Mouse (Mus musculus) MEL (cell line): ENCODE measurements at regions not wholly inside any gene's neighbourhood (a gene's known extent, or its start where the extent isn't known, plus 50 kb on each side); places are given as distances from the start of the nearest gene placed in this dataset.

ENCODE experiments used
- DNase-seq: peaks from one replicate; pipeline ENCODE4 v3.0.0; 2011; ENCODE audit warnings: low read depth, low spot score
- H3K27ac ChIP-seq: 2 replicates; pipeline ENCODE4 v1.5.1; 2012; ENCODE audit warnings: low read depth, mild to moderate bottlenecking, control low read depth, low read length, moderate library complexity; ENCODE audit not compliant: control insufficient read depth
- H3K27me3 ChIP-seq, 2 experiments: fragments of 150-350 bp in 1 of 2; sonication (generic) in 1 of 2; 2 replicates each; pipeline ENCODE4 v1.6.1; 2012; ENCODE audit warnings: low read length in 2 of 2, mild to moderate bottlenecking in 2 of 2, improper control_type of control experiment in 1 of 2, moderate library complexity in 1 of 2; ENCODE audit not compliant: insufficient read depth in 2 of 2, control insufficient read depth in 1 of 2
- H3K36me3 ChIP-seq, 2 experiments: 2 replicates each; pipeline ENCODE4 v1.6.1; 2012 to 2014; ENCODE audit warnings: low read length in 2 of 2, improper control_type of control experiment in 1 of 2, inconsistent platforms in 1 of 2, mild to moderate bottlenecking in 1 of 2; ENCODE audit not compliant: insufficient read depth in 2 of 2, control insufficient read depth in 1 of 2
- H3K4me1 ChIP-seq, 2 experiments: fragments of 150-350 bp in 1 of 2; sonication (generic) in 1 of 2; 2 replicates each; pipeline ENCODE4 v1.6.1; 2012; ENCODE audit warnings: low read length in 2 of 2, improper control_type of control experiment in 1 of 2, mild to moderate bottlenecking in 1 of 2; ENCODE audit not compliant: insufficient read depth in 2 of 2, control insufficient read depth in 1 of 2
- H3K4me3 ChIP-seq, 2 experiments: fragments of 150-350 bp in 1 of 2; sonication (generic) in 1 of 2; 2 replicates each; pipeline ENCODE4 v1.5.1; 2012; ENCODE audit warnings: low read depth in 2 of 2, low read length in 2 of 2, mild to moderate bottlenecking in 2 of 2, moderate library complexity in 2 of 2, control low read depth in 1 of 2, improper control_type of control experiment in 1 of 2; ENCODE audit not compliant: control insufficient read depth in 1 of 2, insufficient read depth in 1 of 2
- H3K79me2 ChIP-seq: 2 replicates; pipeline ENCODE4 v1.6.1; 2012; ENCODE audit warnings: mild to moderate bottlenecking, low read length, moderate library complexity; ENCODE audit not compliant: control insufficient read depth, poor library complexity, insufficient read depth
- H3K9ac ChIP-seq: 2 replicates; pipeline ENCODE4 v1.6.1; 2012; ENCODE audit warnings: low read depth, mild to moderate bottlenecking, control low read depth, low read length, moderate library complexity; ENCODE audit not compliant: control insufficient read depth, poor library complexity, severe bottlenecking
- H3K9me3 ChIP-seq: fragments of 150-350 bp; sonication (generic); replicated peaks from 2 replicates; pipeline ENCODE4 v1.6.1; 2012; ENCODE audit warnings: mild to moderate bottlenecking, low read length, improper control_type of control experiment, moderate library complexity; ENCODE audit not compliant: insufficient read depth
- CHD1 ChIP-seq: IDR thresholded peaks from 2 replicates; pipeline ENCODE4 v1.6.1; 2012; ENCODE audit warnings: low read depth, mild to moderate bottlenecking, inconsistent platforms, low read length, improper control_type of control experiment
- ELF1 ChIP-seq: IDR thresholded peaks from 2 replicates; pipeline ENCODE4 v1.6.1; 2014; ENCODE audit warnings: low read depth, mild to moderate bottlenecking, inconsistent platforms, low read length, improper control_type of control experiment, moderate library complexity
- EP300 ChIP-seq, 2 experiments: IDR thresholded peaks; 2 replicates each; pipeline ENCODE4 v1.6.1; 2011; ENCODE audit warnings: improper control_type of control experiment in 2 of 2, low read length in 2 of 2, low read depth in 1 of 2, mild to moderate bottlenecking in 1 of 2
- GABPA ChIP-seq: IDR thresholded peaks from 2 replicates; pipeline ENCODE4 v1.6.1; 2012; ENCODE audit warnings: low read depth, mild to moderate bottlenecking, inconsistent platforms, low read length, improper control_type of control experiment, moderate library complexity
- GATA1 ChIP-seq: IDR thresholded peaks from 2 replicates; pipeline ENCODE4 v1.6.1; 2011; ENCODE audit warnings: low read depth, low read length, improper control_type of control experiment
- HCFC1 ChIP-seq: IDR thresholded peaks from 2 replicates; pipeline ENCODE4 v1.6.1; 2012; ENCODE audit warnings: low read depth, mild to moderate bottlenecking, inconsistent platforms, low read length, improper control_type of control experiment, moderate library complexity
- JUND ChIP-seq: IDR thresholded peaks from 2 replicates; pipeline ENCODE4 v1.6.1; 2011; ENCODE audit warnings: low read depth, mild to moderate bottlenecking, improper control_type of control experiment, low read length
- KAT2A ChIP-seq: conservative IDR thresholded peaks from 2 replicates; pipeline ENCODE4 v1.6.1; 2012; ENCODE audit warnings: low read depth, low read length, improper control_type of control experiment, inconsistent platforms
- MAFK ChIP-seq: IDR thresholded peaks from 2 replicates; pipeline ENCODE4 v1.6.1; 2011; ENCODE audit warnings: low read depth, mild to moderate bottlenecking, low read length, improper control_type of control experiment, borderline replicate concordance
- MAX ChIP-seq: IDR thresholded peaks from 2 replicates; pipeline ENCODE4 v1.6.1; 2011; ENCODE audit warnings: low read length, improper control_type of control experiment
- MYC ChIP-seq: IDR thresholded peaks from 2 replicates; pipeline ENCODE4 v1.6.1; 2011; ENCODE audit warnings: low read depth, mild to moderate bottlenecking, low read length, improper control_type of control experiment, moderate library complexity
- NELFE ChIP-seq: IDR thresholded peaks from 2 replicates; pipeline ENCODE4 v1.6.1; 2011; ENCODE audit warnings: low read depth, low read length, improper control_type of control experiment
- POLR2A ChIP-seq, 2 experiments: IDR thresholded peaks; 2 replicates each; pipeline ENCODE4 v1.6.1; 2011 to 2012; ENCODE audit warnings: low read length in 2 of 2, mild to moderate bottlenecking in 2 of 2, control low read depth in 1 of 2, improper control_type of control experiment in 1 of 2, low read depth in 1 of 2, moderate library complexity in 1 of 2; ENCODE audit not compliant: control insufficient read depth in 1 of 2, insufficient read depth in 1 of 2, poor library complexity in 1 of 2
- RAD21 ChIP-seq: IDR thresholded peaks from 2 replicates; pipeline ENCODE4 v1.6.1; 2011; ENCODE audit warnings: mild to moderate bottlenecking, low read depth, low read length, improper control_type of control experiment
- RCOR1 ChIP-seq: IDR thresholded peaks from 2 replicates; pipeline ENCODE4 v1.6.1; 2012; ENCODE audit warnings: low read depth, mild to moderate bottlenecking, inconsistent platforms, low read length, improper control_type of control experiment
- TAL1 ChIP-seq: IDR thresholded peaks from 2 replicates; pipeline ENCODE4 v1.6.1; 2012; ENCODE audit warnings: mild to moderate bottlenecking, inconsistent platforms, low read length, moderate library complexity, mixed read lengths
- TBP ChIP-seq: IDR thresholded peaks from 2 replicates; pipeline ENCODE4 v1.8.0; 2011; ENCODE audit warnings: low read depth, low read length, improper control_type of control experiment
- UBTF ChIP-seq: IDR thresholded peaks from 2 replicates; pipeline ENCODE4 v1.6.1; 2012; ENCODE audit warnings: low read depth, mild to moderate bottlenecking, inconsistent platforms, low read length, improper control_type of control experiment, moderate library complexity, borderline replicate concordance; ENCODE audit not compliant: insufficient read depth
- USF1 ChIP-seq: IDR thresholded peaks from 2 replicates; pipeline ENCODE4 v1.6.1; 2014; ENCODE audit warnings: low read depth, mild to moderate bottlenecking, inconsistent platforms, low read length, improper control_type of control experiment, moderate library complexity
- ZC3H11A ChIP-seq: IDR thresholded peaks from 2 replicates; pipeline ENCODE4 v1.6.1; 2012; ENCODE audit warnings: low read depth, mild to moderate bottlenecking, inconsistent platforms, low read length, improper control_type of control experiment
- ZKSCAN1 ChIP-seq: IDR thresholded peaks from 2 replicates; pipeline ENCODE4 v1.6.1; 2012; ENCODE audit warnings: low read depth, mild to moderate bottlenecking, inconsistent platforms, low read length, improper control_type of control experiment, moderate library complexity
- ZMIZ1 ChIP-seq: IDR thresholded peaks from 2 replicates; pipeline ENCODE4 v1.6.1; 2012; ENCODE audit warnings: low read depth, mild to moderate bottlenecking, inconsistent platforms, low read length, improper control_type of control experiment, moderate library complexity
- ZNF384 ChIP-seq: IDR thresholded peaks from 2 replicates; pipeline ENCODE4 v1.6.1; 2012; ENCODE audit warnings: low read depth, mild to moderate bottlenecking, inconsistent platforms, low read length, improper control_type of control experiment

- no peak for DNase-seq
- Histone ChIP-seq H3K27ac (no peak overlapping the region), H3K79me2 (no peaks in the 10 kb centered on the region), H3K4me3 (no peak overlapping the region)
- TF ChIP-seq UBTF (no peak), GABPA (no peak), ZNF384 (no peak), GATA1 (no peak), KAT2A (no peak), TBP (no peak), NELFE (no peak), ZC3H11A (no peak), ZKSCAN1 (no peak), TAL1 (no peak), JUND (no peak), RCOR1 (no peak), USF1 (no peak), RAD21 (no peak), EP300 (IDR thresholded peaks at IDR 0.05; ENCODE audit: low read depth in 1 of 2, low read length in 2 of 2) (no peak), MYC (no peak), MAFK (no peak), HCFC1 (no peak)
- TF ChIP-seq, all 39 proteins: peak for 0
- no peaks in the 10 kb centered on the region for H3K4me1 ChIP-seq
- H3K27me3 ChIP-seq: no peaks in the 10 kb centered on the region
- no peaks in the 10 kb centered on the region for H3K9me3 ChIP-seq
- H3K36me3 ChIP-seq: no peaks in the 10 kb centered on the region
- H3K9ac ChIP-seq: no peak overlapping the region
Observed at GRCm38 (mm10) chr9:33233699-33234131, 597.7 kb downstream of the Ets1 start.

- DNase-seq: no peak
- H3K9me3 ChIP-seq: no peaks in the 10 kb centered on the region
- H3K9ac ChIP-seq: no peak overlapping the region
- no peak for TF ChIP-seq HCFC1
- no peak for TF ChIP-seq NELFE
- TF ChIP-seq CHD1: no peak
- no peak for TF ChIP-seq ELF1
- no peak for TF ChIP-seq MAX
- TF ChIP-seq POLR2A (IDR thresholded peaks at IDR 0.05; ENCODE audit: control insufficient read depth in 1 of 2, insufficient read depth in 1 of 2, low read depth in 1 of 2, low read length in 2 of 2, poor library complexity in 1 of 2): no peak
- TF ChIP-seq TBP: no peak
- no peak for TF ChIP-seq ZMIZ1
- H3K4me1 ChIP-seq: no peaks in the 10 kb centered on the region
- no peak overlapping the region for H3K4me3 ChIP-seq
- H3K27ac ChIP-seq: no peak overlapping the region
- H3K79me2 ChIP-seq: no peaks in the 10 kb centered on the region
- H3K36me3 ChIP-seq: no peaks in the 10 kb centered on the region
- no peaks in the 10 kb centered on the region for H3K27me3 ChIP-seq
Observed at GRCm38 (mm10) chr9:33238190-33238589, 602.2 kb downstream of the Ets1 start.
